Mouse (Mus musculus) heart, embryonic 14.5 days (tissue): ENCODE results near the gene Mtus2. TPM values are rescaled to one million over a fixed set of nuclear protein-coding genes. Genes with fewer than 3 reads are reported as not detected.

Experiments used
- ATAC-seq: fragments of 200-750 bp; cut with Nextera tagmentation; 2 replicates; pipeline ENCODE4 v1.8.0; 2017; ENCODE audit warnings: low read depth, moderate TSS enrichment; ENCODE audit not compliant: insufficient number of reproducible peaks, insufficient read depth, low FRiP score
- H3K27ac ChIP-seq, 2 experiments: fragments of 200-500 bp in 1 of 2; fragments of 300-500 bp in 1 of 2; sonication (generic) in 1 of 2; replicated peaks in 1 of 2; 2 replicates each; pipeline ENCODE4 v1.5.1; 2012 to 2014; ENCODE audit warnings: low read depth in 2 of 2, low read length in 2 of 2, control low read depth in 1 of 2, mild to moderate bottlenecking in 1 of 2, mixed read lengths in 1 of 2; ENCODE audit not compliant: control insufficient read depth in 1 of 2, insufficient read depth in 1 of 2
- H3K27me3 ChIP-seq: fragments of 300-500 bp; sonication (generic); 2 replicates; pipeline ENCODE4 v1.6.1; 2014; ENCODE audit warnings: mild to moderate bottlenecking, low read length, control low read depth; ENCODE audit not compliant: control insufficient read depth, insufficient read depth
- H3K36me3 ChIP-seq: fragments of 300-500 bp; sonication (generic); 2 replicates; pipeline ENCODE4 v1.6.1; 2014; ENCODE audit warnings: mild to moderate bottlenecking, control low read depth, low read length, mixed read lengths; ENCODE audit not compliant: control insufficient read depth, insufficient read depth
- H3K4me1 ChIP-seq, 2 experiments: fragments of 200-500 bp in 1 of 2; fragments of 300-500 bp in 1 of 2; sonication (generic) in 1 of 2; 2 replicates each; pipeline ENCODE4 v1.6.1; 2012 to 2014; ENCODE audit warnings: low read length in 2 of 2, control low read depth in 1 of 2, mixed read lengths in 1 of 2; ENCODE audit not compliant: control insufficient read depth in 2 of 2, insufficient read depth in 2 of 2
- H3K4me2 ChIP-seq: fragments of 300-500 bp; sonication (generic); 2 replicates; pipeline ENCODE4 v1.6.1; 2014; ENCODE audit warnings: mild to moderate bottlenecking, low read length
- H3K4me3 ChIP-seq, 2 experiments: fragments of 200-500 bp in 1 of 2; fragments of 300-500 bp in 1 of 2; sonication (generic) in 1 of 2; 2 replicates each; pipeline ENCODE4 v1.5.1; 2012 to 2014; ENCODE audit warnings: low read length in 2 of 2, mild to moderate bottlenecking in 2 of 2, control low read depth in 1 of 2, low read depth in 1 of 2, moderate library complexity in 1 of 2; ENCODE audit not compliant: control insufficient read depth in 1 of 2, insufficient read depth in 1 of 2
- H3K9ac ChIP-seq: fragments of 300-500 bp; sonication (generic); 2 replicates; pipeline ENCODE4 v1.6.1; 2014; ENCODE audit warnings: mild to moderate bottlenecking, low read length
- H3K9me3 ChIP-seq: fragments of 300-500 bp; sonication (generic); 2 replicates; pipeline ENCODE4 v1.6.1; 2016; ENCODE audit warnings: low read length, control low read depth; ENCODE audit not compliant: control insufficient read depth
- WGBS: fragments of 180-500 bp; shearing (Covaris S2); extraction: QIAGEN DNeasy Blood & Tissue Kit; methylation state at CpG from one replicate; pipeline ENCODE4 v1.1.7; 2014; 5-methylcytosine and 5-hydroxymethylcytosine counted together
- polyA plus RNA-seq: library from polyadenylated mRNA; unstranded; fragments of >200 nt; fragmentation: Nextera tagmentation; extraction: Ambion mirVana; gene quantifications from 2 replicates; pipeline ENCODE4 v1.2.1, GENCODE M21; 2014

Mtus2 gene
- polyA plus RNA-seq, 1 experiment from 2014 or later = 128 TPM

DNA sequence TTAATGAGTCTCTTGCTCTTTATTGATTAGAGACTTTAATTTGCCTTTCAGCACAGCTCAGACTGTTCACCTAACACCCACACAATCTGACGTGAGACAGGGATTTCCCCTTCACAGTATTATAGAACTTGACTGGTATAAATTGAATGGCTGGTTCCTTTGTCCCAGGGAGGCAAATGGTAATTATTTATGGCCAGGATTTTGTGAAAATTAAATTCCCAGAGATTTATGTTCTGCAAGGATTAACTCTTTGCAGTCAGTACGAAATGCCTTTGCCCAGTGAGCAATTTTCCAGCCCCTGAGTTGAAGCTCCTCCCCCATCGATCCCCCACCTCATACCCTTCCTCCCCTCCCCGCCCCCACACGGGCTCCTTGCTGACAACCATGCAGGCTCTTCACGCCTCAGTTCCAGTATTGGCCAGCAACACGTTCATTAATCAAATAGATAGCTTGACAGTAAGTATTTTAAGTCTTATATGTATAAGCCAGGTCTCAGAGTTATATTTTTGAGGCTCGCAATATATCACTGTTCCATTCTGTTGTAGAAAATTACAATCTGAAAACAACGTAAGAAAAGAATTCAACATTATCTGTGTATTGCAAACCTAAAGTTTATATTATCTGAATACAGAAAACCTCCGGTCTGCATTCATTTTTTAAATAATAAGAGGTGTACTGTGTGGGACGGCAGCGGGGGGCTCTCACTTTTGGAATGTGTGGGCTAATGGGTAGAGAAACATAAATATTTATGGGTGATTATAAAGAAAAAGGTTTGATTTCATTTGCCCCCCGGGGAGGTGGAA lies 195.7 kb downstream of the Mtus2 start:
- 68% methylated on average over 13 of the region's 13 CpGs for WGBS
- ATAC-seq = no peak

DNA sequence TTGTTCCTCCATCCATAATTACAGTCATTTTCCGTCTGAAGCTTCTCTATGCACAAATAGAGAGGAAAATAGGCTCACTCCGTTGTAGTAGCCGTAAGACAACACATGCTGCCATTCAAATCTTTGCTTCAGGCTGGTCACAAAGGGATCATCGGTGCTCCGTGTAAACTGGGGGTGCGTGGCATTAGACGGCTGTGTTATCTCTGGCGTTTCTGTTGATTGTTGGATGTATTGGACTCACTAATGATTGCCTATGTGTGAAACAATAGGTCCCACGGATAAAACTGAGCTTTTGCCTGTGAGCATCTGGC lies 196.2 kb downstream of the Mtus2 start:
- H3K9ac ChIP-seq = no peak overlapping the region
- 75% methylated on average over 9 of the region's 9 CpGs for WGBS
- no peaks in the 10 kb centered on the region for H3K27me3 ChIP-seq
- H3K4me1 ChIP-seq = no peaks in the 10 kb centered on the region
- H3K27ac ChIP-seq = no peak overlapping the region
- no peak for ATAC-seq
- H3K4me2 ChIP-seq = no peak overlapping the region
- H3K4me3 ChIP-seq = no peak overlapping the region
- no peaks in the 10 kb centered on the region for H3K36me3 ChIP-seq
- H3K9me3 ChIP-seq = peaks cover 5% of the 10 kb centered on the region

More for the DNA sequence above, 195.7 kb downstream of the Mtus2 start:
- H3K36me3 ChIP-seq = no peaks in the 10 kb centered on the region
- H3K4me3 ChIP-seq = no peak overlapping the region
- no peak overlapping the region for H3K9ac ChIP-seq
- H3K4me1 ChIP-seq = no peaks in the 10 kb centered on the region
- no peak overlapping the region for H3K4me2 ChIP-seq
- no peak overlapping the region for H3K27ac ChIP-seq
- H3K27me3 ChIP-seq = no peaks in the 10 kb centered on the region
- peaks cover 5% of the 10 kb centered on the region for H3K9me3 ChIP-seq

DNA sequence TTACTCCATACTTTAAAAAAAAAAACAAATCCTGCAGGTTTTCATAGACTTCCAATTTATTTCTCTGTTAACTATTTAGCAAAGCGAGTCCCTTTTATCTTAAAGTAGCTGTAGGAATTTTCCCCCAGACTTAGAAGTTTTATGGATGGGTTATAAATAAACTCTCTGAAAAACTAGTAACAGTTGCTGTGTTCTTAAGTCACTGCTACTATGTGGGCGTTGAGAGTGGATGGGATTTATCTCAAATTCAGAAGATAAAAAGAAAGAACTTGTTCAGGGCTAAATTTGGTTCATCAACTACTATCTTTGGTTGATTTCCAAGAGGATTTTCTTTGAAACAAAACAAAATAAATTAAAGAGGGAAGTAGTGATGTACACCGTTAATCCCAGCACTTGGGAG lies 197.6 kb downstream of the Mtus2 start:
- no peak overlapping the region for H3K9ac ChIP-seq
- H3K27me3 ChIP-seq = no peaks in the 10 kb centered on the region
- H3K9me3 ChIP-seq = no peaks in the 10 kb centered on the region
- no peaks in the 10 kb centered on the region for H3K36me3 ChIP-seq
- 71% methylated on average over 3 of the region's 3 CpGs for WGBS
- H3K27ac ChIP-seq = no peak overlapping the region
- ATAC-seq = no peak
- H3K4me1 ChIP-seq = no peaks in the 10 kb centered on the region
- no peak overlapping the region for H3K4me2 ChIP-seq
- H3K4me3 ChIP-seq = no peak overlapping the region

DNA sequence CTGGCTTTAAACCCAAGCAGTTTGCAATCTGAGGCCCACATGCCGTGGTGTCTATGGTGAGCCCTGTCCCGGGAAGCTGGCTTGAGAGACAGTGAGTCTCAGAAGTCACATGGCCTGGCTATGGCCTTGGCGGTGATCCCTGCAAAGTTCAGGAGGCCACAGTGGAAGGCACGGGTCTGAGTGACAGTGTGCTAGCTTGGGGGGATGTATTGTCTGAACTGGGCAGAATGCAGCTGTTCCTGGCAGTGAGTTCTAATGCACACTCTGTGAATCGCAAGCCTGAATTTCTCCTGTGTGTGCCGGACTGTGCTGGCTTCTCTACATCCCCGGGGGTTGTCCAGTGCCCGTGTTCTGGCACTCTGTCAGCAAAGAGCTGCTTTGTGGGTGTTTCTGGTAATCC lies 202.2 kb downstream of the Mtus2 start:
- WGBS = 65% methylated on average over 8 of the region's 8 CpGs
- no peaks in the 10 kb centered on the region for H3K36me3 ChIP-seq

DNA sequence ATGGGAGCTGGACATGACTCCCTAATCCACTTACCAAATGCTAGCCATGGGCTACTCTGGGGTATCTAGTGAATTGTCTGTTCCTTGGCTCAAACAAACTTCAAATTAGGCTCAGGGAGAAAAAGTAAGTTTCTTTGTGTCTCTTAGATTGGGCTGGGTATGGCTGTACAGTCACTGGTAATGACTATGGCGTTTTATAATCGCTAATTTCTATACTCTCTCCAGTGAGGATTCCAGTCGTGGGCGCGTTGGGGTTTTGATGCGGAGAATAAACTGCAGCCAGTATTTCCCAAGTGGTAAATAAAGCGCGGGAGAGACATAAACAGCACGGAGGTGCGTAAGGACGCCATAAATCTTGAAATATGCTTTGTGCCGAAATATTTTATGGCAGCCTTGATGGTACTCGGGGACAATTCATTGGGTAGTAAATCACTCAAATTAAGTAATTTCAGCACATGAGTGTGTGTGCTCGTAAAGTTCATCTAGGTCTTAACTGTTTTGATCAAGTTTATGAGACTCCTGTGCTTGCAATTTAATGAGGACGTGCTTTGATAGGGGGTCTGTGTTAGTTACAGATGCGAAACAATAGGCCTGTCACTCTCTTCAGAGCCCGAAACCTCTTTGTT lies 203.5 kb downstream of the Mtus2 start:
- H3K36me3 ChIP-seq = no peaks in the 10 kb centered on the region
- no peak overlapping the region for H3K9ac ChIP-seq
- H3K27ac ChIP-seq = no peak overlapping the region
- H3K4me3 ChIP-seq = no peak overlapping the region
- ATAC-seq = no peak
- H3K27me3 ChIP-seq = no peaks in the 10 kb centered on the region
- peaks cover 0 to 2% of the 10 kb centered on the region in 2 experiments; a peak in 1 of 4 replicates for H3K4me1 ChIP-seq
- no peak overlapping the region for H3K4me2 ChIP-seq
- 95% methylated on average over 17 of the region's 17 CpGs for WGBS
- no peaks in the 10 kb centered on the region for H3K9me3 ChIP-seq

More for the DNA sequence above, 202.2 kb downstream of the Mtus2 start:
- no peak for ATAC-seq
- Histone ChIP-seq H3K27ac (no peak overlapping the region), H3K4me1 (peaks cover 0 to 2% of the 10 kb centered on the region in 2 experiments; a peak in 1 of 4 replicates), H3K9me3 (no peaks in the 10 kb centered on the region), H3K9ac (no peak overlapping the region), H3K27me3 (no peaks in the 10 kb centered on the region), H3K4me3 (no peak overlapping the region), H3K4me2 (no peak overlapping the region)

DNA sequence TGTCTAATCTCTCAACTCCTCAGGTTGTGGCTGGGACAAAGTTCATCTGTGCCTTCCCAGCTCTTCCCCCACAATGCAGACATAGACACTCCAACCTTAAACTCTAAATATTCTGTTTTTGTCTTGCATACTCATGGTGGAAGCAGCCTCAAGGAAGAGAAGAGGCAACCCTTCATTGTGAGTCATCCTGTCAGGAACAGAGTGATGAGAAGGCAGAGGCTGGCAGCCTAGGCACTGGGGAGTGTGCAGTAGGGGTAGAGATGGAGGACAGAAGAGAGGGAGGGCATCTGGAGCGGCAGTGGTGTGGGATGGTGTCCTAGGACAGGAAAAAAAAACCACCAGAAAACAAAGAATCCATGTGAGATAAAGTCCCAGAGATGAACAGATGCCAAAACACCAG lies 208.0 kb downstream of the Mtus2 start:
- H3K9me3 ChIP-seq = no peaks in the 10 kb centered on the region
- no peak overlapping the region for H3K4me2 ChIP-seq
- peaks cover 0 to 2% of the 10 kb centered on the region in 2 experiments; a peak in 1 of 4 replicates for H3K4me1 ChIP-seq
- no peak overlapping the region for H3K27ac ChIP-seq
- H3K9ac ChIP-seq = no peak overlapping the region
- no peak overlapping the region for H3K4me3 ChIP-seq
- no peaks in the 10 kb centered on the region for H3K36me3 ChIP-seq
- WGBS = 70% methylated on average over 1 of the region's 1 CpGs
- ATAC-seq = no peak
- H3K27me3 ChIP-seq = no peaks in the 10 kb centered on the region

DNA sequence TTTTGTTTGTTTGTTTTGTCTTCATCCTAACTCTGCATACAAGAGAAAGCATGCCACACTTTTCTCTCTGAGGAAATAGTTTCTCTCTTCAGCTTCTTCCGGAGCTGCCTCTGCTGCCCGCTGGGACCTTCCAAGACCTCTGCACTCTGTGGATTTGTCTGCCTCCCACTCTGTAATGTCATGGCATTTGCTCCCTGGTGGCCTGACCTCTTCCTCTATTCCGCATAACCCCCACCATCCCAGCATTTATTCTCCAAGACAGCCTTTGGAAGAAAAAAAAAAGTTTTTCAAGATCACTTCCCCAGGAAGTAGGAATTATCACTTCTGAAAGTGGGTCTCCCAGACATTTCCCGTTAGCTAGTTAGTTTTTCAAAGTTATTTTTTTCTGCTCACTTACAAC lies 218.0 kb downstream of the Mtus2 start:
- no peak overlapping the region for H3K9ac ChIP-seq
- no peaks in the 10 kb centered on the region for H3K4me1 ChIP-seq
- no peaks in the 10 kb centered on the region for H3K36me3 ChIP-seq
- no peaks in the 10 kb centered on the region for H3K27me3 ChIP-seq
- ATAC-seq = no peak
- WGBS = 54% methylated on average over 4 of the region's 4 CpGs
- H3K9me3 ChIP-seq = peaks cover 13% of the 10 kb centered on the region; the same call in 1 of the 2 replicates
- H3K4me2 ChIP-seq = no peak overlapping the region
- H3K27ac ChIP-seq = no peak overlapping the region
- no peak overlapping the region for H3K4me3 ChIP-seq
